Mouse (Mus musculus) layer of hippocampus, postnatal 10 days (tissue): ENCODE data around the gene Phox2b. TPM values are rescaled to one million over a fixed set of nuclear protein-coding genes. Genes with fewer than 3 reads are reported as not detected.

Experiments used
- DNase-seq, 2 experiments: peaks; one replicate each; pipeline ENCODE4 v3.0.0; 2021; ENCODE audit warnings: low spot score in 2 of 2
- long read RNA-seq: library from polyadenylated mRNA; stranded (forward); transcript quantifications from one replicate; pipeline ENCODE4 v2.0.0, GENCODE M21; 2023
- total RNA-seq, 2 experiments: library from RNA; stranded (reverse); gene quantifications; 2 replicates each; pipeline ENCODE4 v1.2.3; 2021

The Phox2b gene
- not detected for total RNA-seq
- long read RNA-seq = 0 reads

GRCm38 (mm10) chr5:67098733-67099323, at the start of gene Phox2b:
TSS of gene Phox2b (minus strand) at chr5:67099301.
- peak; percentile 13 to 30 for DNase-seq

- no peak for DNase-seq
Observed at GRCm38 (mm10) chr5:67142622-67143021, 43.5 kb upstream of the Phox2b start.

- peak in 1 of 2 experiments; percentile 16 for DNase-seq
Observed at GRCm38 (mm10) chr5:67139052-67140015, 40.2 kb upstream of the Phox2b start.

GRCm38 (mm10) chr5:67138643-67139042, 39.5 kb upstream of the Phox2b start:
- DNase-seq = no peak

- peak in 1 of 2 experiments; percentile 13 for DNase-seq
Observed at GRCm38 (mm10) chr5:67134698-67135097, 35.6 kb upstream of the Phox2b start.

- no peak for DNase-seq
Observed at GRCm38 (mm10) chr5:67131671-67132070, 32.6 kb upstream of the Phox2b start.

- DNase-seq = no peak
Observed at GRCm38 (mm10) chr5:67106261-67106660, 7.2 kb upstream of the Phox2b start.

- DNase-seq = no peak
Observed at GRCm38 (mm10) chr5:67103016-67103415, 3.9 kb upstream of the Phox2b start.

GRCm38 (mm10) chr5:67101793-67102600, 2.9 kb upstream of the Phox2b start:
- peak; percentile 13 to 31 for DNase-seq

GRCm38 (mm10) chr5:67101395-67101760, 2.3 kb upstream of the Phox2b start:
- DNase-seq = no peak

GRCm38 (mm10) chr5:67100564-67101394, 1.7 kb upstream of the Phox2b start:
- DNase-seq = peak; percentile 6 to 15

GRCm38 (mm10) chr5:67099393-67100271, 531 bp upstream of the Phox2b start:
- peak; percentile 26 to 42 for DNase-seq

GRCm38 (mm10) chr5:67098051-67098732, 909 bp downstream of the Phox2b start:
- no peak for DNase-seq

- peak; percentile 8 to 28 for DNase-seq
Observed at GRCm38 (mm10) chr5:67097106-67098050, 1.7 kb downstream of the Phox2b start.

- DNase-seq = peak in 1 of 2 experiments; percentile 8
Observed at GRCm38 (mm10) chr5:67096378-67096771, 2.7 kb downstream of the Phox2b start.

- DNase-seq = peak; percentile 15 to 18
Observed at GRCm38 (mm10) chr5:67095651-67096377, 3.3 kb downstream of the Phox2b start.

GRCm38 (mm10) chr5:67095153-67095552, 3.9 kb downstream of the Phox2b start:
- peak; percentile 7 to 11 for DNase-seq
